Mouse (Mus musculus) MEL (cell line): ENCODE data around the gene Vmn1r224. TPM values are rescaled to one million over a fixed set of nuclear protein-coding genes. Genes with fewer than 3 reads are reported as not detected.

Experiments used
- DNase-seq: peaks from one replicate; pipeline ENCODE4 v3.0.0; 2011; ENCODE audit warnings: low read depth, low spot score
- H3K27ac ChIP-seq: 2 replicates; pipeline ENCODE4 v1.5.1; 2012; ENCODE audit warnings: low read depth, mild to moderate bottlenecking, control low read depth, low read length, moderate library complexity; ENCODE audit not compliant: control insufficient read depth
- H3K27me3 ChIP-seq, 2 experiments: fragments of 150-350 bp in 1 of 2; sonication (generic) in 1 of 2; 2 replicates each; pipeline ENCODE4 v1.6.1; 2012; ENCODE audit warnings: low read length in 2 of 2, mild to moderate bottlenecking in 2 of 2, improper control_type of control experiment in 1 of 2, moderate library complexity in 1 of 2; ENCODE audit not compliant: insufficient read depth in 2 of 2, control insufficient read depth in 1 of 2
- H3K36me3 ChIP-seq, 2 experiments: 2 replicates each; pipeline ENCODE4 v1.6.1; 2012 to 2014; ENCODE audit warnings: low read length in 2 of 2, improper control_type of control experiment in 1 of 2, inconsistent platforms in 1 of 2, mild to moderate bottlenecking in 1 of 2; ENCODE audit not compliant: insufficient read depth in 2 of 2, control insufficient read depth in 1 of 2
- H3K4me1 ChIP-seq, 2 experiments: fragments of 150-350 bp in 1 of 2; sonication (generic) in 1 of 2; 2 replicates each; pipeline ENCODE4 v1.6.1; 2012; ENCODE audit warnings: low read length in 2 of 2, improper control_type of control experiment in 1 of 2, mild to moderate bottlenecking in 1 of 2; ENCODE audit not compliant: insufficient read depth in 2 of 2, control insufficient read depth in 1 of 2
- H3K4me3 ChIP-seq, 2 experiments: fragments of 150-350 bp in 1 of 2; sonication (generic) in 1 of 2; 2 replicates each; pipeline ENCODE4 v1.5.1; 2012; ENCODE audit warnings: low read depth in 2 of 2, low read length in 2 of 2, mild to moderate bottlenecking in 2 of 2, moderate library complexity in 2 of 2, control low read depth in 1 of 2, improper control_type of control experiment in 1 of 2; ENCODE audit not compliant: control insufficient read depth in 1 of 2, insufficient read depth in 1 of 2
- H3K79me2 ChIP-seq: 2 replicates; pipeline ENCODE4 v1.6.1; 2012; ENCODE audit warnings: mild to moderate bottlenecking, low read length, moderate library complexity; ENCODE audit not compliant: control insufficient read depth, poor library complexity, insufficient read depth
- H3K9ac ChIP-seq: 2 replicates; pipeline ENCODE4 v1.6.1; 2012; ENCODE audit warnings: low read depth, mild to moderate bottlenecking, control low read depth, low read length, moderate library complexity; ENCODE audit not compliant: control insufficient read depth, poor library complexity, severe bottlenecking
- H3K9me3 ChIP-seq: fragments of 150-350 bp; sonication (generic); replicated peaks from 2 replicates; pipeline ENCODE4 v1.6.1; 2012; ENCODE audit warnings: mild to moderate bottlenecking, low read length, improper control_type of control experiment, moderate library complexity; ENCODE audit not compliant: insufficient read depth
- BHLHE40 ChIP-seq: IDR thresholded peaks from 2 replicates; pipeline ENCODE4 v1.6.1; 2012; ENCODE audit warnings: low read depth, mild to moderate bottlenecking, inconsistent platforms, low read length, improper control_type of control experiment, borderline replicate concordance
- CHD1 ChIP-seq: IDR thresholded peaks from 2 replicates; pipeline ENCODE4 v1.6.1; 2012; ENCODE audit warnings: low read depth, mild to moderate bottlenecking, inconsistent platforms, low read length, improper control_type of control experiment
- CHD2 ChIP-seq: IDR thresholded peaks from 2 replicates; pipeline ENCODE4 v1.6.1; 2011; ENCODE audit warnings: low read length, improper control_type of control experiment
- CTCF ChIP-seq, 3 experiments: IDR thresholded peaks in 2 of 3; conservative IDR thresholded peaks in 1 of 3; 2 replicates each; pipeline ENCODE4 v1.5.1; 2011 to 2012; ENCODE audit warnings: low read length in 3 of 3, low read depth in 2 of 3, mild to moderate bottlenecking in 2 of 3, improper control_type of control experiment in 1 of 3, inconsistent platforms in 1 of 3, mixed read lengths in 1 of 3, moderate library complexity in 1 of 3; ENCODE audit not compliant: control insufficient read depth in 1 of 3, insufficient read depth in 1 of 3, poor library complexity in 1 of 3, severe bottlenecking in 1 of 3
- ELF1 ChIP-seq: IDR thresholded peaks from 2 replicates; pipeline ENCODE4 v1.6.1; 2014; ENCODE audit warnings: low read depth, mild to moderate bottlenecking, inconsistent platforms, low read length, improper control_type of control experiment, moderate library complexity
- EP300 ChIP-seq, 2 experiments: IDR thresholded peaks; 2 replicates each; pipeline ENCODE4 v1.6.1; 2011; ENCODE audit warnings: improper control_type of control experiment in 2 of 2, low read length in 2 of 2, low read depth in 1 of 2, mild to moderate bottlenecking in 1 of 2
- HCFC1 ChIP-seq: IDR thresholded peaks from 2 replicates; pipeline ENCODE4 v1.6.1; 2012; ENCODE audit warnings: low read depth, mild to moderate bottlenecking, inconsistent platforms, low read length, improper control_type of control experiment, moderate library complexity
- KAT2A ChIP-seq: conservative IDR thresholded peaks from 2 replicates; pipeline ENCODE4 v1.6.1; 2012; ENCODE audit warnings: low read depth, low read length, improper control_type of control experiment, inconsistent platforms
- MAFK ChIP-seq: IDR thresholded peaks from 2 replicates; pipeline ENCODE4 v1.6.1; 2011; ENCODE audit warnings: low read depth, mild to moderate bottlenecking, low read length, improper control_type of control experiment, borderline replicate concordance
- MXI1 ChIP-seq: IDR thresholded peaks from 2 replicates; pipeline ENCODE4 v1.6.1; 2011; ENCODE audit warnings: mild to moderate bottlenecking, low read depth, low read length, improper control_type of control experiment
- MYB ChIP-seq: IDR thresholded peaks from 2 replicates; pipeline ENCODE4 v1.6.1; 2011; ENCODE audit warnings: mild to moderate bottlenecking, low read depth, low read length, improper control_type of control experiment
- MYC ChIP-seq: IDR thresholded peaks from 2 replicates; pipeline ENCODE4 v1.6.1; 2011; ENCODE audit warnings: low read depth, mild to moderate bottlenecking, low read length, improper control_type of control experiment, moderate library complexity
- POLR2A ChIP-seq, 2 experiments: IDR thresholded peaks; 2 replicates each; pipeline ENCODE4 v1.6.1; 2011 to 2012; ENCODE audit warnings: low read length in 2 of 2, mild to moderate bottlenecking in 2 of 2, control low read depth in 1 of 2, improper control_type of control experiment in 1 of 2, low read depth in 1 of 2, moderate library complexity in 1 of 2; ENCODE audit not compliant: control insufficient read depth in 1 of 2, insufficient read depth in 1 of 2, poor library complexity in 1 of 2
- RAD21 ChIP-seq: IDR thresholded peaks from 2 replicates; pipeline ENCODE4 v1.6.1; 2011; ENCODE audit warnings: mild to moderate bottlenecking, low read depth, low read length, improper control_type of control experiment
- SMC3 ChIP-seq: IDR thresholded peaks from 2 replicates; pipeline ENCODE4 v1.6.1; 2011; ENCODE audit warnings: low read depth, low read length, improper control_type of control experiment
- TAL1 ChIP-seq: IDR thresholded peaks from 2 replicates; pipeline ENCODE4 v1.6.1; 2012; ENCODE audit warnings: mild to moderate bottlenecking, inconsistent platforms, low read length, moderate library complexity, mixed read lengths
- UBTF ChIP-seq: IDR thresholded peaks from 2 replicates; pipeline ENCODE4 v1.6.1; 2012; ENCODE audit warnings: low read depth, mild to moderate bottlenecking, inconsistent platforms, low read length, improper control_type of control experiment, moderate library complexity, borderline replicate concordance; ENCODE audit not compliant: insufficient read depth
- ZC3H11A ChIP-seq: IDR thresholded peaks from 2 replicates; pipeline ENCODE4 v1.6.1; 2012; ENCODE audit warnings: low read depth, mild to moderate bottlenecking, inconsistent platforms, low read length, improper control_type of control experiment
- ZKSCAN1 ChIP-seq: IDR thresholded peaks from 2 replicates; pipeline ENCODE4 v1.6.1; 2012; ENCODE audit warnings: low read depth, mild to moderate bottlenecking, inconsistent platforms, low read length, improper control_type of control experiment, moderate library complexity
- polyA plus RNA-seq, 2 experiments: library from polyadenylated mRNA; stranded (reverse) in 1 of 2; unstranded in 1 of 2; fragments of >175 nt in 1 of 2; fragments of >200 nt in 1 of 2; gene quantifications; 2 replicates each; pipeline versions ENCODE4 v1.2.1 to v1.2.4; 2012; ENCODE audit warnings: low replicate concordance in 2 of 2, low read depth in 1 of 2; ENCODE audit not compliant: insufficient read length in 2 of 2, insufficient read depth in 1 of 2, missing spikeins in 1 of 2
- total RNA-seq: library from RNA; depleted of rRNA; stranded (reverse); fragments of 300-350 nt; gene quantifications from 2 replicates; pipeline ENCODE4 v1.2.3, GENCODE M21; 2012; rRNA removed

The Vmn1r224 gene
- not detected in 2 replicates for total RNA-seq
- not detected for polyA plus RNA-seq

DNA sequence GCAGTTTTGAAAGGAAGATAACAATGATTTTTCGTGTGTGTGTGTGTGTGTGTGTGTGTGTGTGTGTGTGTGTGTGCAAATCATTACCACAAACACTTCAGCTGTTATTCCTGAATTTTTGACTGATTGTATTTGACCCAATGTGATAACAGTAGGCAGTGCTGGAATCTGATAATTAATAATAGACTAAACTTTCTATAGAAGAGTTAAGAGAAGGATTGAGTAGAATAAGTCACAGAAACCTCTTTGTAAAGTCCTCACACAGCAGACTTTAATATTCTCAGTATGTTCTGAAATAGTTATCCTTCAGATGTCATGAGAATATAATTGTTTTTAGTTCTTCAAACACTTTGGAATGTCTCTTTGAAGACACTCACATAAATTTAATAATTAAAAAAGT lies at the start of gene Vmn1r224:
Gene Vmn1r224, plus strand, starts transcription at position 301 of the 400 bp plus-strand sequence.
- H3K4me1 ChIP-seq: no peaks in the 10 kb centered on the region
- no peak within 1 kb of the TSS for H3K27ac ChIP-seq
- H3K9me3 ChIP-seq: no peaks in the 10 kb centered on the region
- H3K36me3 ChIP-seq: no peaks in the 10 kb centered on the region
- no peaks in the 10 kb centered on the region for H3K27me3 ChIP-seq
- DNase-seq: no peak
- H3K4me3 ChIP-seq: no peak within 1 kb of the TSS
- TF ChIP-seq MAFK (no peak), HCFC1 (no peak), MYB (no peak), MXI1 (no peak), POLR2A (IDR thresholded peaks at IDR 0.05; ENCODE audit: control insufficient read depth in 1 of 2, insufficient read depth in 1 of 2, low read depth in 1 of 2, low read length in 2 of 2, poor library complexity in 1 of 2) (no peak), CTCF (IDR thresholded peaks at IDR 0.05 in 2 of 3, conservative IDR thresholded peaks at IDR 0.05 in 1 of 3; ENCODE audit: control insufficient read depth in 1 of 3, insufficient read depth in 1 of 3, low read depth in 2 of 3, low read length in 3 of 3, poor library complexity in 1 of 3, severe bottlenecking in 1 of 3) (no peak), ZKSCAN1 (no peak), UBTF (no peak), EP300 (IDR thresholded peaks at IDR 0.05; ENCODE audit: low read depth in 1 of 2, low read length in 2 of 2) (no peak), TAL1 (no peak), CHD1 (no peak), BHLHE40 (no peak)
- TF ChIP-seq, all 39 proteins: peak for 0
- Histone ChIP-seq H3K9ac (no peak within 1 kb of the TSS), H3K79me2 (no peaks in the 10 kb centered on the region)

DNA sequence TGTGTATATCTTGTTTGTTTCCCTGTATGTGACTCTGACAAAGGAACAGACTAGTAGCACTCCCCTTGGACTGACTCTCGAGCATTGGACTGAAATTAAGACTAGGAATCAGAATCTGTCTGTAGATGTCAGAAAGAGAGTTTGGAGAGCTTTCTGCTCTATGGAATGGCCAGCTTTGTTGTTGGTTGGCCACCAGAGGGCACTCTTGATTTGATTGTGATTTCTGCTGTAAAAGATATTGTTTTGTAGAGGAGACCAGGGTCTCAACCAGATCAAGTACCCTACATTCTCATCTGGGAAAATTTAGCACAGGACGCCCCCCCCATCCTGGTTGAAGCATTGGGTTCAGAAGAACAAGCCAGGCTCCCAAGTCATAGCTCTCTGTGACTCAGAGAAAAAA lies 14.8 kb upstream of the Vmn1r224 start:
- no peak overlapping the region for H3K27ac ChIP-seq
- no peaks in the 10 kb centered on the region for H3K27me3 ChIP-seq
- no peaks in the 10 kb centered on the region for H3K4me1 ChIP-seq
- no peak for DNase-seq
- no peaks in the 10 kb centered on the region for H3K9me3 ChIP-seq
- no peak overlapping the region for H3K9ac ChIP-seq
- no peak for TF ChIP-seq CHD2
- TF ChIP-seq ZC3H11A: peak; percentile 37; the same call in 1 of the 2 replicates
- TF ChIP-seq ELF1: no peak
- no peak for TF ChIP-seq MYC
- TF ChIP-seq ZKSCAN1: no peak
- TF ChIP-seq KAT2A: no peak
- no peak for TF ChIP-seq UBTF
- TF ChIP-seq CTCF (IDR thresholded peaks at IDR 0.05 in 2 of 3, conservative IDR thresholded peaks at IDR 0.05 in 1 of 3; ENCODE audit: control insufficient read depth in 1 of 3, insufficient read depth in 1 of 3, low read depth in 2 of 3, low read length in 3 of 3, poor library complexity in 1 of 3, severe bottlenecking in 1 of 3): peak; percentile 20 to 52 (median 32); a peak in 3 of 6 replicates
- peak; percentile 60 for TF ChIP-seq RAD21
- peak; percentile 54 for TF ChIP-seq SMC3
- H3K79me2 ChIP-seq: no peaks in the 10 kb centered on the region
- H3K4me3 ChIP-seq: no peak overlapping the region
- no peaks in the 10 kb centered on the region for H3K36me3 ChIP-seq
